Mouse (Mus musculus) bone marrow macrophage, adult 2 months (primary cell): ENCODE measurements around the gene Abat. TPM values are rescaled to one million over a fixed set of nuclear protein-coding genes. Genes with fewer than 3 reads are reported as not detected.

ENCODE experiments used
- H3K27ac ChIP-seq: 2 replicates; pipeline ENCODE4 v1.5.1; 2012; ENCODE audit warnings: low read depth, low read length; ENCODE audit not compliant: insufficient read depth
- H3K4me1 ChIP-seq: 2 replicates; pipeline ENCODE4 v1.6.1; 2012; ENCODE audit warnings: low read length; ENCODE audit not compliant: control insufficient read depth, insufficient read depth
- H3K4me3 ChIP-seq: 2 replicates; pipeline ENCODE4 v1.5.1; 2012; ENCODE audit warnings: mild to moderate bottlenecking, low read length, moderate library complexity; ENCODE audit not compliant: insufficient read depth
- CTCF ChIP-seq: IDR thresholded peaks from 2 replicates; pipeline ENCODE4 v1.5.1; 2012; ENCODE audit warnings: low read depth, mild to moderate bottlenecking, low read length, moderate library complexity
- POLR2A ChIP-seq: IDR thresholded peaks from 2 replicates; pipeline ENCODE4 v1.6.1; 2012; ENCODE audit warnings: mild to moderate bottlenecking, low read depth, low read length, borderline replicate concordance
- polyA plus RNA-seq: library from polyadenylated mRNA; stranded (reverse); fragments of >200 nt; gene quantifications from 2 replicates; pipeline ENCODE4 v1.2.4, GENCODE M21; 2012; ENCODE audit not compliant: missing spikeins, insufficient read depth, insufficient read length

The Abat gene
- polyA plus RNA-seq, 1 experiment: not detected

GRCm38 (mm10) chr16:8512830-8513229 lies 399 bp upstream of the Abat start:
- Histone ChIP-seq H3K4me3 (no peak overlapping the region), H3K4me1 (no peaks in the 10 kb centered on the region), H3K27ac (no peak overlapping the region)
- TF ChIP-seq POLR2A: no peak
- no peak for TF ChIP-seq CTCF

- Histone ChIP-seq H3K27ac (no peak overlapping the region), H3K4me1 (no peaks in the 10 kb centered on the region), H3K4me3 (no peak overlapping the region)
- no peak for TF ChIP-seq POLR2A
These were observed 951 bp downstream of the Abat start for GRCm38 (mm10) chr16:8514180-8514579.

GRCm38 (mm10) chr16:8520525-8520924 lies 7.3 kb downstream of the Abat start:
- H3K4me1 ChIP-seq: no peaks in the 10 kb centered on the region
- H3K4me3 ChIP-seq: no peak overlapping the region
- no peak overlapping the region for H3K27ac ChIP-seq
- TF ChIP-seq CTCF: no peak
- TF ChIP-seq POLR2A: no peak

GRCm38 (mm10) chr16:8521322-8521721 lies 8.1 kb downstream of the Abat start:
- no peaks in the 10 kb centered on the region for H3K4me1 ChIP-seq

GRCm38 (mm10) chr16:8523480-8524144 lies 10.4 kb downstream of the Abat start:
- Histone ChIP-seq H3K27ac (no peak overlapping the region), H3K4me3 (no peak overlapping the region), H3K4me1 (no peaks in the 10 kb centered on the region)
- TF ChIP-seq POLR2A: no peak
- TF ChIP-seq CTCF: no peak

More at GRCm38 (mm10) chr16:8521322-8521721, 8.1 kb downstream of the Abat start:
- Histone ChIP-seq H3K4me3 (no peak overlapping the region), H3K27ac (no peak overlapping the region)
- TF ChIP-seq POLR2A (no peak), CTCF (no peak)

- TF ChIP-seq POLR2A: no peak
- TF ChIP-seq CTCF: no peak
- H3K4me3 ChIP-seq: no peak overlapping the region
These were observed 11.1 kb downstream of the Abat start for GRCm38 (mm10) chr16:8524163-8524847.

GRCm38 (mm10) chr16:8525293-8525692 lies 12.1 kb downstream of the Abat start:
- Histone ChIP-seq H3K4me3 (no peak overlapping the region), H3K27ac (no peak overlapping the region), H3K4me1 (no peaks in the 10 kb centered on the region)
- TF ChIP-seq POLR2A (no peak), CTCF (no peak)

More at GRCm38 (mm10) chr16:8524163-8524847, 11.1 kb downstream of the Abat start:
- Histone ChIP-seq H3K27ac (no peak overlapping the region), H3K4me1 (no peaks in the 10 kb centered on the region)

- no peak for TF ChIP-seq CTCF
- no peak for TF ChIP-seq POLR2A
- H3K4me1 ChIP-seq: no peaks in the 10 kb centered on the region
- no peak overlapping the region for H3K27ac ChIP-seq
- no peak overlapping the region for H3K4me3 ChIP-seq
These were observed 12.6 kb downstream of the Abat start for GRCm38 (mm10) chr16:8525877-8526276.

GRCm38 (mm10) chr16:8529389-8529788 lies 16.2 kb downstream of the Abat start:
- no peaks in the 10 kb centered on the region for H3K4me1 ChIP-seq
- H3K4me3 ChIP-seq: no peak overlapping the region
- TF ChIP-seq POLR2A (no peak), CTCF (no peak)
- H3K27ac ChIP-seq: no peak overlapping the region

- TF ChIP-seq CTCF (no peak), POLR2A (no peak)
- Histone ChIP-seq H3K4me3 (no peak overlapping the region), H3K4me1 (no peaks in the 10 kb centered on the region), H3K27ac (no peak overlapping the region)
These were observed 16.8 kb downstream of the Abat start for GRCm38 (mm10) chr16:8530018-8530417.
